Mouse (Mus musculus) ES-E14 (cell line): ENCODE measurements around the gene Fcgr2b. TPM values are rescaled to one million over a fixed set of nuclear protein-coding genes. Genes with fewer than 3 reads are reported as not detected.
"Not testable (repeated sequence)": the region's sequence is repeated elsewhere in the genome, so short reads cannot be mapped to it uniquely, and the experiment has no call there.

Source experiments
- DNase-seq: peaks from one replicate; pipeline ENCODE4 v3.0.0-alpha.2; 2013; ENCODE audit warnings: low read depth, low spot score
- H3K27ac ChIP-seq: 2 replicates; pipeline ENCODE4 v1.5.1; 2012; ENCODE audit warnings: low read depth, mild to moderate bottlenecking, low read length, moderate library complexity, mixed read lengths; ENCODE audit not compliant: poor library complexity, insufficient read depth, severe bottlenecking
- H3K36me3 ChIP-seq: 2 replicates; pipeline ENCODE4 v1.6.1; 2012; ENCODE audit warnings: mild to moderate bottlenecking, low read length, moderate library complexity, mixed read lengths; ENCODE audit not compliant: control insufficient read depth, poor library complexity, insufficient read depth, severe bottlenecking
- H3K4me1 ChIP-seq, 2 experiments: fragments of 150-350 bp in 1 of 2; sonication (generic) in 1 of 2; 2 replicates each; pipeline ENCODE4 v1.6.1; 2012; ENCODE audit warnings: low read length in 2 of 2, mild to moderate bottlenecking in 1 of 2, mixed read lengths in 1 of 2; ENCODE audit not compliant: control insufficient read depth in 2 of 2, insufficient read depth in 2 of 2, poor library complexity in 1 of 2
- H3K4me3 ChIP-seq, 2 experiments: fragments of 150-350 bp in 1 of 2; sonication (generic) in 1 of 2; 2 replicates each; pipeline ENCODE4 v1.5.1; 2012; ENCODE audit warnings: low read length in 2 of 2, low read depth in 1 of 2, mild to moderate bottlenecking in 1 of 2, mixed read lengths in 1 of 2; ENCODE audit not compliant: insufficient read depth in 1 of 2, poor library complexity in 1 of 2, severe bottlenecking in 1 of 2
- H3K9ac ChIP-seq: 2 replicates; pipeline ENCODE4 v1.6.1; 2012; ENCODE audit warnings: low read depth, mild to moderate bottlenecking, low read length, mixed read lengths; ENCODE audit not compliant: poor library complexity, insufficient read depth, severe bottlenecking
- H3K9me3 ChIP-seq: fragments of 150-350 bp; sonication (generic); 2 replicates; pipeline ENCODE4 v1.6.1; 2012; ENCODE audit warnings: low read depth, mild to moderate bottlenecking, low read length; ENCODE audit not compliant: control insufficient read depth, insufficient read depth
- CHD2 ChIP-seq: IDR thresholded peaks from 2 replicates; pipeline ENCODE4 v1.6.1; 2014; ENCODE audit warnings: mild to moderate bottlenecking, low read depth, low read length, inconsistent platforms
- HCFC1 ChIP-seq: IDR thresholded peaks from 2 replicates; pipeline ENCODE4 v1.6.1; 2012; ENCODE audit warnings: low read length, inconsistent platforms, borderline replicate concordance; ENCODE audit not compliant: insufficient read depth
- MAFK ChIP-seq: IDR thresholded peaks from 2 replicates; pipeline ENCODE4 v1.6.1; 2014; ENCODE audit warnings: mild to moderate bottlenecking, low read depth, low read length, inconsistent platforms; ENCODE audit not compliant: insufficient read depth
- ZC3H11A ChIP-seq: IDR thresholded peaks from 2 replicates; pipeline ENCODE4 v1.6.1; 2012; ENCODE audit warnings: low read depth, mild to moderate bottlenecking, inconsistent platforms, low read length, borderline replicate concordance
- ZNF384 ChIP-seq: IDR thresholded peaks from 2 replicates; pipeline ENCODE4 v1.6.1; 2012; ENCODE audit warnings: low read depth, low read length, inconsistent platforms
- in situ Hi-C, 2 experiments: fragments of 600-800 bp; cut with MboI; formaldehyde crosslinking; loops; one replicate each; pipeline ENCODE4 v1.15.1; 2025; ENCODE audit warnings: low sequenced_read_pairs in 2 of 2, inconsistent platforms in 1 of 2; ENCODE audit not compliant: unreplicated experiment in 2 of 2
- total RNA-seq: library from RNA; depleted of rRNA; stranded (reverse); fragments of 300-350 nt; gene quantifications from 2 replicates; pipeline ENCODE4 v1.2.3, GENCODE M21; 2012

Gene Fcgr2b
- total RNA-seq, 1 experiment, result 2.4 TPM

DNA sequence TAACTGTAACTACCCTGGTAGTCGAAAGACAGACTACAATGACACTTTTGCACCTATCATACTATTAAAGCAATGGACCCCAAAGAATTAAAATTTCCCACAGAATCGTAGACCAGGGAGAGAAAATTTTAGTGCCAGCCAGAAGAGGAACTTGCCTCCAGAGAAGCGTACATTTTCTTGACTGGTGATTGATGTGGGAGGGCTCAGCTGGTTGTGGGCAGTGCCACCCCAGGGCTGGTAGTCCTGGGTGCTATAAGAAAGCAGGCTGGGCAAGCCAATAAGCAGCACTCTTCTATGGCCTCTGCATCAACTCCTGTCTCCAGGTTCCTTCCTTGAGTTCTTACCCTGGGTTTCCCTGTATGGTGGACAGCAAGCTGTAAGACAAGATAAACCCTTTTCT, 8.7 kb upstream of the Fcgr2b start:
- DNase-seq, result no peak
- no peaks in the 10 kb centered on the region for H3K4me1 ChIP-seq
- H3K9me3 ChIP-seq, result no peaks in the 10 kb centered on the region
- no peak overlapping the region for H3K9ac ChIP-seq
- H3K27ac ChIP-seq, result no peak overlapping the region
- no peak for TF ChIP-seq HCFC1
- no peak for TF ChIP-seq ZC3H11A
- TF ChIP-seq ZNF384, result no peak
- no peak for TF ChIP-seq CHD2
- TF ChIP-seq MAFK, result no peak
- no peak overlapping the region for H3K4me3 ChIP-seq
- H3K36me3 ChIP-seq, result no peaks in the 10 kb centered on the region
- in situ Hi-C loops, result loop anchor here in 1 of 2 experiments (25.0 kb wide), 1 partner anchor 98 kb away; the partner anchor contains the start of genes Dusp12 and Gm26620

DNA sequence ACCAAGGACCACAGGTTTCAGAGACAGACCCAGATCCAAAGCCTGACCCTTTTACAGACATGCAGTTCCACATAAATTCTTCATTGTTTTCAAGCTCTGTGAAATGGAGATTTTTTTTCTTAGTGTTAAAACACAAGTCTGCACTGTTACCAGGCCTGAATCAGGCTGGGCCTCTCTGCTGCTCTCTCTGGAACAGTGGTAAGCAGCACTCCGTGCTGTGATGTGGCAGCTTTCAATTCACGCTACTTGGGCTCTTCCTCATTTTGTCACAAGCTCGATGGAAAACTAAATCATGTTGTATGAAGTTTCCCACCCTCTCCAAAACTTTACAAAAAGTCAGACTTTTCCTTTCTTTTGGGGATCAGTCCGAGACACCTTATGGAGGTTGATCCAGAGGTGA, 6.7 kb upstream of the Fcgr2b start:
- Histone ChIP-seq H3K4me3 (no peak overlapping the region), H3K4me1 (peaks cover 0 to 5% of the 10 kb centered on the region in 2 experiments; a peak in 2 of 4 replicates), H3K9me3 (no peaks in the 10 kb centered on the region), H3K27ac (no peak overlapping the region), H3K36me3 (no peaks in the 10 kb centered on the region), H3K9ac (no peak overlapping the region)
- no peak for TF ChIP-seq MAFK
- no peak for TF ChIP-seq ZNF384
- TF ChIP-seq CHD2, result no peak
- no peak for TF ChIP-seq ZC3H11A
- no peak for TF ChIP-seq HCFC1
- in situ Hi-C loops, result loop anchor here in 1 of 2 experiments (25.0 kb wide), 1 partner anchor 96 kb away; the partner anchor contains the start of genes Dusp12 and Gm26620
- DNase-seq, result no peak

DNA sequence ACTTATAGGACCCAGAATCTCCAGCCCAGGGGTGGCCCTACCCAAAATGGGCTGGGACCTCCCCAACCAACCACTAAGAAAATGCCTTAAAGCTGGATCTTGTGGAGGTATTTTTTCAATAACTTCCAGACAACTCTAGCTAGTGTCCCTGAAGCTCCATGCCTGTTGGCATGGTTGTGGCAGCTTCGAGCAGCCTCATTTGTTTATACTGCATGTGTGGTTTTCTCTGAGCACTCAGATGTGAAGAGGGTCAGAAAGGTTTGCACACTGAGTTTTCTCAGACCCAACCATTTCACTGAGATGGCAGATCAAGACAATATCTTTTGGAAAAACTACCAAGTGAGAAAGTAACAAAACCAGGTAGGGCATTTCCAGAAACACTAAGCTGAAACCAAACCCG, 6.0 kb upstream of the Fcgr2b start:
- Histone ChIP-seq H3K36me3 (no peaks in the 10 kb centered on the region), H3K9ac (no peak overlapping the region), H3K4me1 (peaks cover 0 to 8% of the 10 kb centered on the region in 2 experiments; a peak in 2 of 4 replicates), H3K27ac (no peak overlapping the region), H3K4me3 (no peak overlapping the region), H3K9me3 (no peaks in the 10 kb centered on the region)
- in situ Hi-C loops, result loop anchor here in 1 of 2 experiments (25.0 kb wide), 1 partner anchor 95 kb away; the partner anchor contains the start of genes Dusp12 and Gm26620
- TF ChIP-seq CHD2 (no peak), MAFK (no peak), ZC3H11A (no peak), HCFC1 (no peak)
- no peak for DNase-seq

DNA sequence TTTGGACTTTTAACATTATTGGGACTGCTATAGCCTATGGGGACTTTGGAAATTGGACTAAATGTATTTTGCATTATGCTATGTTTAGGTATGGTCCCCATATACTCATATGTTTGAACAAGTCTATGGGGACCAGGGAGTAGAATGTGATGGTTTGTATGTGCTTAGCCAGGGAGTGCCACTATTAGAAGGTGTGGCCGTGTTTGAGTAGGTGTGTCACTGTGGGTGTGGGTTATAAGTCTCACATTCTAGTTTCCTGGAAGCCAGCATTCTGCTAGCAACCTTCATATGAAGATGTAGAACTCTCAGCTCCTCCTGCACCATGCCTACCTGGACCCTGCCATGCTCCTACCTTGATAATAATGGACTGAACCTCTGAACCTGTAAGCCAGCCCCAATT, 5.3 kb upstream of the Fcgr2b start:
- not testable (repeated sequence) for H3K36me3 ChIP-seq, H3K9ac ChIP-seq, H3K4me1 ChIP-seq, DNase-seq, H3K9me3 ChIP-seq, H3K4me3 ChIP-seq, H3K27ac ChIP-seq
- in situ Hi-C loops, result loop anchor here in 1 of 2 experiments (25.0 kb wide), 1 partner anchor 94 kb away; the partner anchor contains the start of genes Dusp12 and Gm26620

DNA sequence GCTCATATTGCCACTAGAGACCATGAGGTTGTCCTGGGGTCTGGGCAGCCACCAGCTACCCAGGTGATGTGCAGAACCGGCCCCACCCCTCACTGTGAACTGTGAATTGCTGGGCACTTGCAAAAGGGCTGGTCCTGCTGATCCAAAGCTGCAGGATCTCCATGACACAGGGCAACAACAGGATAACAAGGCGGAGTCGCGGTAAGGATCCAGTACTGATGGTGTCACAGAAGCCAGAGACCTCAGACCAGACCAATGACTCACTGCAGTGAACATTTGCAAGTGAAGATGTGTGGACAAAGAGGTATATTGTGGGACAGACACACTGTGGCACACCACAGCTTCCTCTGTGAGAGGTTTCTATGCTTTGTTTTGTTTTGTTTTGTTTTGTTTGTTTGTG, 2.3 kb upstream of the Fcgr2b start:
- Histone ChIP-seq H3K4me1 (peaks cover 0 to 8% of the 10 kb centered on the region in 2 experiments; a peak in 2 of 4 replicates), H3K27ac (peak overlapping the region; percentile 72; the same call in 1 of the 2 replicates), H3K36me3 (no peaks in the 10 kb centered on the region), H3K9me3 (no peaks in the 10 kb centered on the region), H3K4me3 (peak overlapping the region in 1 of 2 experiments; percentile 13; a peak in 1 of 4 replicates), H3K9ac (no peak overlapping the region)
- no peak for TF ChIP-seq ZNF384
- TF ChIP-seq CHD2, result no peak
- no peak for TF ChIP-seq ZC3H11A
- DNase-seq, result no peak
- in situ Hi-C loops, result loop anchor here in 1 of 2 experiments (25.0 kb wide), 1 partner anchor 91 kb away; the partner anchor contains the start of genes Dusp12 and Gm26620
